Mouse (Mus musculus) testis, adult 2 months (tissue): ENCODE data around the gene Gucd1.

Experiments
- CTCF ChIP-seq: fragments of 200-500 bp; IDR thresholded peaks from 2 replicates; pipeline ENCODE4 v1.5.1; 2012; ENCODE audit warnings: low read depth, mild to moderate bottlenecking, inconsistent platforms, low read length, moderate library complexity; ENCODE audit not compliant: control insufficient read depth, insufficient read depth, insufficient replicate concordance
- POLR2A ChIP-seq: fragments of 200-500 bp; IDR thresholded peaks from 2 replicates; pipeline ENCODE4 v1.6.1; 2012; ENCODE audit warnings: low read depth, mild to moderate bottlenecking, inconsistent platforms, low read length, moderate library complexity; ENCODE audit not compliant: control insufficient read depth

DNA sequence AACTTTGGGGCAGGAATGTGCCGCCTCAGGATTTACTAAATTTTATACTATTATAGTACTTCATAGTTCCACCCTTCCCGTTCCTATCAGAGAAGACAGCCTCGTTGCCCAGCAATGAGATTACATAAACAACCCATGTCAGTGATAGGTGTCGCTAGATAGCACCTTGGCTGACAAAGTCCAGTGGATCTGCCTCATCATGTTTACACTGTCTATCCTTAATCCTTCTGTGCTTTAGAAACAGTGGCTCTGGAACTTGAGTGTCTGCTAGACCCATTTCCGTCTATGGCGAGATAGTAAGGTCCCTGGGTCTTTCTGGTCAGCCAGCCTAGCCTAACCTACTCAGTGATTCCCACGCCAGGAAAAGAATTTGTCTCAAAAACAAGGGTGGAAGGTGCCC, 17.4 kb downstream of the Gucd1 start:
- no peak for TF ChIP-seq POLR2A
- no peak for TF ChIP-seq CTCF
